Mouse (Mus musculus) liver, adult 2 months (tissue): ENCODE data around the gene Gmnc. TPM values are rescaled to one million over a fixed set of nuclear protein-coding genes. Genes with fewer than 3 reads are reported as not detected.
A peak's percentile ranks its signal among the peaks of the same experiment; 100 is the strongest.

Experiments
- DNase-seq: peaks from one replicate; pipeline ENCODE4 v3.0.0-alpha.2; 2011; ENCODE audit warnings: low read depth, low spot score; ENCODE audit errors: extremely low read depth
- H3K27ac ChIP-seq: fragments of 200-500 bp; replicated peaks from 2 replicates; pipeline ENCODE4 v1.5.1; 2012; ENCODE audit warnings: low read depth, mild to moderate bottlenecking, control low read depth, inconsistent platforms, low read length; ENCODE audit not compliant: insufficient read depth
- H3K27me3 ChIP-seq: fragments of 200-500 bp; 2 replicates; pipeline ENCODE4 v1.6.1; 2012; ENCODE audit warnings: mild to moderate bottlenecking, moderate library complexity, low read length, inconsistent platforms; ENCODE audit not compliant: control insufficient read depth, insufficient read depth
- H3K36me3 ChIP-seq: fragments of 200-500 bp; 2 replicates; pipeline ENCODE4 v1.6.1; 2012; ENCODE audit warnings: low read length, inconsistent platforms; ENCODE audit not compliant: control insufficient read depth, insufficient read depth
- H3K4me1 ChIP-seq: fragments of 200-500 bp; 2 replicates; pipeline ENCODE4 v1.6.1; 2011; ENCODE audit warnings: low read length; ENCODE audit not compliant: control insufficient read depth, insufficient read depth
- H3K4me3 ChIP-seq: fragments of 200-500 bp; 2 replicates; pipeline ENCODE4 v1.5.1; 2011; ENCODE audit warnings: low read depth, mild to moderate bottlenecking, control low read depth, low read length, moderate library complexity; ENCODE audit not compliant: insufficient read depth
- H3K79me2 ChIP-seq: fragments of 200-500 bp; 2 replicates; pipeline ENCODE4 v1.6.1; 2012; ENCODE audit warnings: inconsistent platforms, mild to moderate bottlenecking, low read length, moderate library complexity; ENCODE audit not compliant: control insufficient read depth, insufficient read depth
- H3K9ac ChIP-seq: fragments of 200-500 bp; 2 replicates; pipeline ENCODE4 v1.6.1; 2012; ENCODE audit warnings: low read depth, mild to moderate bottlenecking, control low read depth, inconsistent platforms, low read length
- CTCF ChIP-seq: fragments of 200-500 bp; IDR thresholded peaks from 2 replicates; pipeline ENCODE4 v1.5.1; 2011; ENCODE audit warnings: low read depth, low read length, control low read depth
- POLR2A ChIP-seq: fragments of 200-500 bp; IDR thresholded peaks from 2 replicates; pipeline ENCODE4 v1.6.1; 2011; ENCODE audit warnings: low read length, control low read depth; ENCODE audit not compliant: insufficient read depth; ENCODE audit errors: extremely low read depth
- WGBS: fragments of 180-500 bp; shearing (Covaris S2); methylation state at CpG from one replicate; pipeline ENCODE4 v1.1.7; 2018; 5-methylcytosine and 5-hydroxymethylcytosine counted together
- polyA plus RNA-seq: library from polyadenylated mRNA; depleted of rRNA; stranded (reverse); fragments of >200 nt; gene quantifications from 2 replicates; pipeline ENCODE4 v1.2.3, GENCODE M21; 2012; rRNA removed
- total RNA-seq: library from RNA; depleted of rRNA; stranded (reverse); fragments of >200 nt; gene quantifications from 2 replicates; pipeline ENCODE4 v1.2.3, GENCODE M21; 2014; rRNA removed

Gmnc gene
- not detected in 2 replicates for total RNA-seq
- polyA plus RNA-seq, result not detected in 2 replicates

DNA sequence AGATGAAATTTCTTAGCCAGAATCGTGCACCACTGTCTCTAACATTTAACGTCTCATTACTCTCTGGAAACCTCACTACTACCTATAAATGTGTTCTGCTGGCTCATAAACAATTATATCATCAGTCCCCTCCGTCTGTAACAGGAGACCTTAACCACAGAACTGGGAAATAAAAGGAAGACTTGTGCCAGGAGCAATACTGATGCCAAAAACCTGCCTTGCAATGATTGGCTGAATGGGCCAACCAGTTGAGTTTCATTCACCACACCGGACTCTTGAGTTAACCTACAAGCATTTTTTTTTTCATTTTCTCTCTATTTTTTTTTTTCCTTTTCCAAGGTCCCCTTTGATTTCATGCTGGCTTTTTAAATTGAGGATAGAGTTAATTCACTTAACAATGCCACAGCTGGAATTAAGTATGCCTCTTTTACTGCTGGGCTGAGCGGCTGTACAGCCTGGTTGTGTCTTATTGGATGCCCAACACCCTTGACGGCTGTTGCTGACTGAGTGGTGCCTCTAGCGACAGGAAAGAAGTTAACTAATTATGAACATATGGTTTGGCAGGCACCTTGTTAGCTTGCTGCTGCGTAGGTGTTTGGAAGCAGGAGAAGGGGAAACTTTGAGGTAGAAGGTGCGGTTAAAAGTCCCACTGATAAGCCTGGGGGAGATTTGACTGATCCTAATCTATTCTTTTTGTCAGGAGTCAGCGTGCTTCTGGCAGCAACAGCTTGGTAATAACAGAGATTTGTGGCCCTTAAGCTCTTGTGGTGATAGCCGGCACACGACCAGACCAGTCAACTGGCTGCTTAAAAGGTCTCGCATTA, at the start of gene Gmnc:
Gene Gmnc (minus strand): TSS at position 176 of the 824 bp plus-strand sequence.
- no peaks in the 10 kb centered on the region for H3K79me2 ChIP-seq
- TF ChIP-seq CTCF, result no peak
- H3K4me3 ChIP-seq, result no peak within 1 kb of the TSS
- DNase-seq, result no peak
- no peaks in the 10 kb centered on the region for H3K36me3 ChIP-seq
- H3K9ac ChIP-seq, result no peak within 1 kb of the TSS
- 63% methylated on average over 13 of the region's 13 CpGs for WGBS
- H3K27me3 ChIP-seq, result no peaks in the 10 kb centered on the region
- no peaks in the 10 kb centered on the region for H3K4me1 ChIP-seq
- H3K27ac ChIP-seq, result no peak within 1 kb of the TSS

DNA sequence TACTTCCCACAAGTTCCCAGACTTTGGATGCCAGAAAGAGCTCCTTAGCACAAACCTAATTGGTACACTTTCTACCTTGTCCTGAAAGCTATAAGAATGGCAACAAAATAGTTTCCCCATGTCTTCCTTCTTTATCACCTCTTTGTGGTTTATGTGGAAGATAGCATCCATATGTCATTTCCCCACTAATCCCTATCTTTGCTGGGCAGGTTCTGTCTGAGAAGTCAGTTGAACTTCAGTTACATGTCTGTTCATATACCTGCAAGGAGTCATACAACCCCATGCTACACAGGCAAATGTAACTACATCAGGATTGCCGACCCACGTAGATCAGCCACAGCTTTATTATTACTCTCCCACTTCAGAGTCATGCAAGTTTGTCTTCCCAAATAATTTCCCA, 35.8 kb upstream of the Gmnc start:
- Histone ChIP-seq H3K9ac (no peak overlapping the region), H3K27me3 (no peaks in the 10 kb centered on the region), H3K4me3 (no peak overlapping the region), H3K36me3 (no peaks in the 10 kb centered on the region), H3K27ac (no peak overlapping the region), H3K79me2 (no peaks in the 10 kb centered on the region), H3K4me1 (no peaks in the 10 kb centered on the region)
- no peak for DNase-seq
- 99% methylated on average over 2 of the region's 2 CpGs for WGBS
- TF ChIP-seq POLR2A (no peak), CTCF (no peak)

DNA sequence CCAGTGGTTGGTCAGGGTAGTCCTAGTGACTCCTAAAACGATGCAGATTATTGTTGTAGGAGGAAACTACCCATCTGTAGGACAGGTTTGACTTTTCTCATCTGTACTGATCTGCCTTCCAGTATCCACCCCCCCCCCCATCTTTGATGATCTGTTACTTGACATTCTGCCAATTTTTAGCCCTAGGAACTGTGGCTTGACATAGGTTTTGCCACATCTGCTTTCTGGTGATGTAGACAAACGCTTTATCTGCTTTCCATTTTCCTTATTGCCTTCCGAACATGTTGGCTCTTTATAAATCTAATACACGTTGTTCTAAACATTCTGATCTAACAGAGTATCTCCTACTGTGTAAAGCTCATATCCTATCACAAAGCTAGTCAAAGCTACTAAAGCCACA, 34.8 kb upstream of the Gmnc start:
- Histone ChIP-seq H3K79me2 (no peaks in the 10 kb centered on the region), H3K27ac (no peak overlapping the region), H3K36me3 (no peaks in the 10 kb centered on the region), H3K4me3 (no peak overlapping the region), H3K27me3 (no peaks in the 10 kb centered on the region), H3K4me1 (no peaks in the 10 kb centered on the region), H3K9ac (no peak overlapping the region)
- WGBS, result 78% methylated on average over 4 of the region's 4 CpGs
- TF ChIP-seq POLR2A (no peak), CTCF (no peak)
- no peak for DNase-seq

DNA sequence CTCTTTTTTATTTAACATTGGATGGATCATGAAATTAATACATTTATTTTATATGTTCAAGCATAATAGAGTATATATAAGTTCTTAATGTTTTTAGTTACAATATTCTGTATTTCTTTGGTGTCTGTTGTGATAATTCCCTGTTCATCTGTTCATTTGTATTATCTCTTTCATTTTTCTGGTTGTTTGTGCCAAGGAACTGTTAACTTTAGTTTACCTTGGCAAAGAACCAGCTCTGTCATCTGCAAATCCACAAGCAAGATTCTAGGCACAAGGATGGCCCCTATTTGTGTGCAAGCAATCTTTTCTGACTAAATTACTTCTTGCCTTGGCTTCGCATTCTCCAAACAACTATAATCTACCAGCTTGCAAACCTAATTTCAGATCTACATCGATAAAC, 31.3 kb upstream of the Gmnc start:
- DNase-seq, result peak; percentile 9
- Histone ChIP-seq H3K27me3 (no peaks in the 10 kb centered on the region), H3K4me3 (no peak overlapping the region), H3K27ac (no peak overlapping the region), H3K4me1 (no peaks in the 10 kb centered on the region), H3K79me2 (no peaks in the 10 kb centered on the region), H3K36me3 (no peaks in the 10 kb centered on the region), H3K9ac (no peak overlapping the region)
- 83% methylated on average over 2 of the region's 2 CpGs for WGBS
- no peak for TF ChIP-seq CTCF

DNA sequence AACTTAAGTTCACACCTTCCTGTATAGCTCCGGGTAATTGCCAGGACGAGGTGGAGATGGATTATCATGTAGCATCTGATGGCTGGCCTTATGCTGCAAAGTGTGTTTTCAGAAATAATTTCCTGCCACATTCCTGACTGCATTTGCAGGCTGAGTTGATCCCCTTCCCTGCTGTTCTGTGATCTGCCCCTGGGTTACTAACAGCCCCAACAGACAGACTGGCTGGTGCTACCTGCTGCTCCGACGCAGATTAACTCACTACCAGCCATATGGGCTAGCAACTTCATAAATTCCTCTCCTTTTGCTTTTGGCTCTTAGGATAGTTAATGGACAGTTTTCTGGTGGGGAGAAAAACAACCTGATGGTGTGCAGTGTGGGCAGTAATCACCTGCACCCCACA, 25.9 kb upstream of the Gmnc start:
- WGBS, result 55% methylated on average over 4 of the region's 4 CpGs
- no peak for DNase-seq
- Histone ChIP-seq H3K4me3 (no peak overlapping the region), H3K9ac (no peak overlapping the region), H3K36me3 (no peaks in the 10 kb centered on the region), H3K27me3 (no peaks in the 10 kb centered on the region), H3K79me2 (no peaks in the 10 kb centered on the region), H3K4me1 (no peaks in the 10 kb centered on the region), H3K27ac (no peak overlapping the region)
- no peak for TF ChIP-seq CTCF
- TF ChIP-seq POLR2A, result no peak

DNA sequence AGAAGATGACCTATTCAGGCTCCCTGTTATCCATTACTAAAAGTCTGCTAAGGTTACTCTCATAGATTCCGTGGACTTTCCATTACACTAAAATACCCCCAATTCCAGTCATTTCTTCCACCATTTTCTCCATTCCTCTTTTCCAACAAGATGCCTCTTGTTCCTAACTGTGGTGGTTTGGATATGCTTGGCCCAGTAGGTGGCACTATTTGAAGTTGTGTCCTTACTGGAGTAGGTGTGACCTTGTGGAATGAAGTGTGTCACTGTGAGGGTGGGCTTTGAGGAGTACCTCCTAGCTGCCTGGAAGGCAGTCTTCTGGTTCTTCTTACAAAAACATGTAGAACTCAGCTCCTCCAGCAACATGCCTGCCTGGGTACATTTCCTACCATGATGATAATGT, 11.3 kb upstream of the Gmnc start:
- H3K79me2 ChIP-seq, result no peaks in the 10 kb centered on the region
- DNase-seq, result no peak
- H3K27ac ChIP-seq, result no peak overlapping the region
- no peaks in the 10 kb centered on the region for H3K36me3 ChIP-seq
- no peak overlapping the region for H3K4me3 ChIP-seq
- H3K4me1 ChIP-seq, result no peaks in the 10 kb centered on the region
- H3K27me3 ChIP-seq, result no peaks in the 10 kb centered on the region
- 83% methylated on average over 1 of the region's 1 CpGs for WGBS
- H3K9ac ChIP-seq, result no peak overlapping the region
- TF ChIP-seq POLR2A (no peak), CTCF (no peak)
